Mouse (Mus musculus) spleen, adult 2 months (tissue): ENCODE data around the gene Slc16a10.

Source experiments
- CTCF ChIP-seq: fragments of 200-500 bp; IDR thresholded peaks from 2 replicates; pipeline ENCODE4 v1.5.1; 2011; ENCODE audit warnings: mild to moderate bottlenecking, inconsistent platforms; ENCODE audit not compliant: insufficient read depth, insufficient read length, insufficient replicate concordance; ENCODE audit errors: extremely low read depth
- POLR2A ChIP-seq: fragments of 200-500 bp; IDR thresholded peaks from 2 replicates; pipeline ENCODE4 v1.6.1; 2011; ENCODE audit warnings: low read depth, low read length, inconsistent platforms

DNA sequence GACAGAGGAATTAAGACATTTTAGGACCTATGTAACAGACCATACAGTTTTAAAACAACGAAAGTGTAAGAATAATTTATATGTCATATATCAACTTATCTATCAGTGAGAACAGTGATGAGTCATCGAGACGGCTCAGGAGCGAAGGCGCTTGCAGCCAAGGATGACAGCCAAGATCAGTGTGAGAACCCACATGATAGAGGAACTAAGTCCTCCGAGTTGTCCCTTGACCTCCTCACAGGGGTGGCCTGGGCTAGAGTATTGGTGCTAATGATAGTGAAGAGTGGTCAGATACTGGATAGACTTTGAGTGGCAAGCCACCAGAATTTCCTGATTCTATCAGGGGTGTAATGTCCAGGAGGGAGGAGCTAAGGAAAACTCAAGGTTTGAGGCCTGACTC is 68.5 kb downstream of the Slc16a10 start:
- TF ChIP-seq CTCF (no peak), POLR2A (no peak)
